Mouse (Mus musculus) myocyte (in vitro differentiated cells): ENCODE data around the gene Cntnap1. TPM values are rescaled to one million over a fixed set of nuclear protein-coding genes. Genes with fewer than 3 reads are reported as not detected.

Source experiments
- H3K27me3 ChIP-seq: one replicate; pipeline ENCODE4 v1.6.1; 2011; ENCODE audit not compliant: control insufficient read depth, insufficient read depth, insufficient read length
- H3K36me3 ChIP-seq: one replicate; pipeline ENCODE4 v1.6.1; 2011; ENCODE audit not compliant: control insufficient read depth, insufficient read depth
- H3K4me2 ChIP-seq: one replicate; pipeline ENCODE4 v1.6.1; 2011; ENCODE audit warnings: low read depth, control low read depth
- H3K4me3 ChIP-seq: one replicate; pipeline ENCODE4 v1.5.1; 2011; ENCODE audit warnings: mild to moderate bottlenecking, control low read depth, moderate library complexity
- H3K79me2 ChIP-seq: one replicate; pipeline ENCODE4 v1.6.1; 2011; ENCODE audit not compliant: control insufficient read depth, insufficient read depth
- H3ac ChIP-seq: one replicate; pipeline ENCODE4 v1.6.1; 2011; ENCODE audit not compliant: control insufficient read depth, insufficient read length
- CEBPB ChIP-seq: IDR thresholded peaks from 2 replicates; pipeline ENCODE4 v1.6.1; 2011; ENCODE audit warnings: mild to moderate bottlenecking, moderate library complexity; ENCODE audit not compliant: poor library complexity, insufficient read depth, severe bottlenecking
- E2F4 ChIP-seq: IDR thresholded peaks from one replicate; pipeline ENCODE4 v1.6.1; 2011; ENCODE audit warnings: mild to moderate bottlenecking, control low read depth, moderate library complexity; ENCODE audit not compliant: insufficient read depth
- MAX ChIP-seq: IDR thresholded peaks from one replicate; pipeline ENCODE4 v1.6.1; 2011; ENCODE audit warnings: low read depth, mild to moderate bottlenecking, control low read depth
- MYOD1 ChIP-seq, 3 experiments: IDR thresholded peaks; one replicate each; pipeline ENCODE4 v1.6.1; 2011; ENCODE audit warnings: control low read depth in 2 of 3, low read depth in 2 of 3, mild to moderate bottlenecking in 2 of 3, moderate library complexity in 1 of 3; ENCODE audit not compliant: insufficient read length in 2 of 3, control insufficient read depth in 1 of 3
- MYOG ChIP-seq, 3 experiments: IDR thresholded peaks; one replicate each; pipeline ENCODE4 v1.6.1; 2011; ENCODE audit warnings: control low read depth in 2 of 3, low read depth in 2 of 3, mild to moderate bottlenecking in 2 of 3; ENCODE audit not compliant: insufficient read length in 2 of 3, control insufficient read depth in 1 of 3, insufficient read depth in 1 of 3
- POLR2A ChIP-seq: IDR thresholded peaks from one replicate; pipeline ENCODE4 v1.6.1; 2011; ENCODE audit warnings: low read depth, mild to moderate bottlenecking, control low read depth, moderate library complexity; ENCODE audit not compliant: insufficient read length
- POLR2AphosphoS2 ChIP-seq: IDR thresholded peaks from one replicate; pipeline ENCODE4 v1.6.1; 2011; ENCODE audit warnings: low read depth, control low read depth; ENCODE audit not compliant: insufficient read length
- REST ChIP-seq: IDR thresholded peaks from one replicate; pipeline ENCODE4 v1.6.1; 2011; ENCODE audit warnings: mild to moderate bottlenecking, control low read depth, moderate library complexity; ENCODE audit not compliant: insufficient read depth, insufficient read length
- SRF ChIP-seq: IDR thresholded peaks from one replicate; pipeline ENCODE4 v1.6.1; 2011; ENCODE audit warnings: low read depth; ENCODE audit not compliant: control insufficient read depth, insufficient read length
- TCF12 ChIP-seq: IDR thresholded peaks from one replicate; pipeline ENCODE4 v1.6.1; 2011; ENCODE audit warnings: mild to moderate bottlenecking, control low read depth; ENCODE audit not compliant: poor library complexity, insufficient read depth, severe bottlenecking
- TCF3 ChIP-seq: IDR thresholded peaks from one replicate; pipeline ENCODE4 v1.6.1; 2011; ENCODE audit warnings: low read depth, control low read depth; ENCODE audit not compliant: insufficient read length
- USF1 ChIP-seq: IDR thresholded peaks from one replicate; pipeline ENCODE4 v1.6.1; 2011; ENCODE audit warnings: low read depth, mild to moderate bottlenecking, control low read depth, moderate library complexity
- polyA plus RNA-seq: library from polyadenylated mRNA; unstranded; fragments of >200 nt; fragmentation: generic; extraction: Trizol; gene quantifications from one replicate; pipeline ENCODE4 v1.2.1, GENCODE M21; 2012; ENCODE audit warnings: missing spikeins

Cntnap1 gene
- polyA plus RNA-seq, 1 experiment: 1.3 TPM

DNA sequence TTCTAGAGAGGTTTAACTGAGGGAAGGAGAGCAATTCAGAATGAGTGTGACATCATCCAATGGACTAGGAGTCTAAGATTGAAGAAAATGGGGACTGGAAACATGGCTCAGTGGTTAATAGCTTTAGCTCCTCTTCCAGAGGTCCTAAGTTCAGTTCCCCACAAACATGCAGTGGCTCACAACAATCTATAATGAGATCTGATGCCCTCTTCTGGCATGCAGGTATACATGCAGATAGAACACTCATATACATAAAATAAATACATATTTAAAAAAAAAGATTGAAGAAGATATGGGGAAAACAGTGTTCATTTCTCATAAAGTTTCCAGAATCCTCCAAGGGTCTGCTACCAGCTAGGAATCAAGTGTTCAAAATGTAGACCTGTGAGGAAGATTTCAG is 65.1 kb downstream of the Cntnap1 start:
- TF ChIP-seq USF1 (no peak), POLR2AphosphoS2 (no peak), TCF12 (no peak), SRF (no peak), TCF3 (no peak), POLR2A (no peak), MAX (no peak), CEBPB (no peak)
- Histone ChIP-seq H3K27me3 (no peaks in the 10 kb centered on the region), H3K4me3 (no peak overlapping the region)

DNA sequence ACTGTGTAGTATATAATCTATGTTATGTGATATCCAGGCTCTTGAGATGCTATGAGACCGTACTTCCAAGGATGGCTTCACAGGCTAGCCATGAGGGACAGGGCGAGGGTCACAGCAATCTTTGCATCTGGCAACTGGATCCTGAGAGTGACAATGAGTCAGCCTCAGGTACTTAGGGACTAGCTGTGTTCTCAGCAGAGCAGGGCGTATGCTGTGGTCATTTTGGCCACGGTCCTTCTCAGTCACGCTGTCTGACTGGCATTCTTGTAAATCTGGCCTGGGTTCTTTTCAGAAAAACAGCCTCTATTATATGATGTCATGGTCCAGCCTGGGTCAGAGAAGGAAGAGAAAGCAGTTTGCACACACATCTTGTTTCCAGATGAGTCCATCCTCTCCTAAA is 66.5 kb downstream of the Cntnap1 start:
- no peaks in the 10 kb centered on the region for H3K79me2 ChIP-seq
- H3K36me3 ChIP-seq: no peaks in the 10 kb centered on the region
- H3K4me2 ChIP-seq: no peak overlapping the region
- no peaks in the 10 kb centered on the region for H3K27me3 ChIP-seq
- no peak overlapping the region for H3ac ChIP-seq
- no peak overlapping the region for H3K4me3 ChIP-seq
- no peak for TF ChIP-seq E2F4
- TF ChIP-seq SRF: no peak
- TF ChIP-seq REST: no peak
- no peak for TF ChIP-seq CEBPB
- no peak for TF ChIP-seq TCF3
- no peak for TF ChIP-seq MYOD1 (IDR thresholded peaks at IDR 0.05; ENCODE audit: control insufficient read depth in 1 of 3, insufficient read length in 2 of 3, low read depth in 2 of 3)
- TF ChIP-seq POLR2AphosphoS2: no peak
- no peak for TF ChIP-seq MYOG (IDR thresholded peaks at IDR 0.05; ENCODE audit: control insufficient read depth in 1 of 3, insufficient read depth in 1 of 3, insufficient read length in 2 of 3, low read depth in 2 of 3)
- TF ChIP-seq USF1: no peak
- TF ChIP-seq TCF12: no peak
- no peak for TF ChIP-seq POLR2A

More for the DNA sequence above, 65.1 kb downstream of the Cntnap1 start:
- Histone ChIP-seq H3K36me3 (no peaks in the 10 kb centered on the region), H3K79me2 (no peaks in the 10 kb centered on the region), H3ac (no peak overlapping the region), H3K4me2 (no peak overlapping the region)

DNA sequence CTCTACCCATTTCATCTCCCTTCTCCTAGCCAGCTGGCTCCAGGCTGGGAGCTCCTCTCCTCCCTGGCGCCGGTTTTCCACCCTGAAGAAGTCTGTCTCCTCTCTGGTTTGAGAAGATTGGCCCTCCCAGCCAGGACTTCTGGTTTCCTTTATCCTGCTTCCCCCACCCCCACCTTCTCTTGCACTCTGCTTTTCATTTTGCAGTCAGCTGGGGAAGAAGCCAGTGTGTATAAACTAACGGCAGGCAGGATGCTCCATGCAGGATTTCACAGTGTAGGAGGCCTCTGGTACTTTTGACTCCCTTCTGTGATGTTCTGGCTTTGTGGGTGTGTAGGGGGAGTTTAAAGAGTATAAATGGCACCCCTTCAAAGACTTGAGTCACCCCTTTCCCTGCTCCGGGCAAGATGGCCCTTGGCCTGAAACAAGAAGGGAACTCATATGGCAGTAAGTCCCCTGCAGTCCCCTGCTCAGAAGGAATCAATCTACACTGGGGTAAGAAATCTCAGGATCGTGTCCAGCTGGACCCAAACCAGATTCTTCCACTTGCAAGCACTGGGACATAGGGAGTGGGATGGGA is 67.8 kb downstream of the Cntnap1 start:
- Histone ChIP-seq H3K27me3 (no peaks in the 10 kb centered on the region), H3K4me3 (no peak overlapping the region), H3ac (no peak overlapping the region), H3K79me2 (no peaks in the 10 kb centered on the region), H3K36me3 (no peaks in the 10 kb centered on the region), H3K4me2 (no peak overlapping the region)
- no peak for TF ChIP-seq TCF3
- no peak for TF ChIP-seq POLR2A
- TF ChIP-seq MAX: no peak
- TF ChIP-seq USF1: no peak
- no peak for TF ChIP-seq MYOG (IDR thresholded peaks at IDR 0.05; ENCODE audit: control insufficient read depth in 1 of 3, insufficient read depth in 1 of 3, insufficient read length in 2 of 3, low read depth in 2 of 3)
- TF ChIP-seq CEBPB: no peak
- no peak for TF ChIP-seq MYOD1 (IDR thresholded peaks at IDR 0.05; ENCODE audit: control insufficient read depth in 1 of 3, insufficient read length in 2 of 3, low read depth in 2 of 3)
- TF ChIP-seq E2F4: no peak
- no peak for TF ChIP-seq SRF
- no peak for TF ChIP-seq POLR2AphosphoS2
- no peak for TF ChIP-seq TCF12
- TF ChIP-seq REST: no peak

Other genes starting within 250 kb of the Cntnap1 start
- gene Stat3, start 231.0 kb upstream of the Cntnap1 start, polyA plus RNA-seq: 93.7 TPM
- gene Cavin1, start 199.6 kb upstream of the Cntnap1 start, polyA plus RNA-seq: 284 TPM
- gene Atp6v0a1, start 161.1 kb upstream of the Cntnap1 start, polyA plus RNA-seq: 45.0 TPM
- gene Naglu, start 100.5 kb upstream of the Cntnap1 start, polyA plus RNA-seq: 19.8 TPM
- gene Hsd17b1, start 92.1 kb upstream of the Cntnap1 start, polyA plus RNA-seq: 0.49 TPM
- 39.7 TPM for gene Coasy, start 88.0 kb upstream of the Cntnap1 start, polyA plus RNA-seq
- 29.3 TPM for gene Mlx, start 83.2 kb upstream of the Cntnap1 start, polyA plus RNA-seq
- 7.1 TPM for gene Psmc3ip, start 75.1 kb upstream of the Cntnap1 start, polyA plus RNA-seq
- 41.2 TPM for gene Retreg3, start 50.6 kb upstream of the Cntnap1 start, polyA plus RNA-seq
- gene Tubg1, start 50.6 kb upstream of the Cntnap1 start, polyA plus RNA-seq: 87.5 TPM
- 0.18 TPM for gene Tubg2, start 14.6 kb upstream of the Cntnap1 start, polyA plus RNA-seq
- 53.6 TPM for gene Plekhh3, start 828 bp downstream of the Cntnap1 start, polyA plus RNA-seq
- gene Ccr10, start 4.9 kb downstream of the Cntnap1 start, polyA plus RNA-seq: 0.56 TPM
- gene Ezh1, start 55.9 kb downstream of the Cntnap1 start, polyA plus RNA-seq: 13.7 TPM
- gene Ramp2, start 75.5 kb downstream of the Cntnap1 start, polyA plus RNA-seq: 2.5 TPM
- 141 TPM for gene Vps25, start 83.2 kb downstream of the Cntnap1 start, polyA plus RNA-seq
- 0.19 TPM for gene Wnk4, start 90.0 kb downstream of the Cntnap1 start, polyA plus RNA-seq
- 0.07 TPM for gene Cntd1, start 108.5 kb downstream of the Cntnap1 start, polyA plus RNA-seq
- 155 TPM for gene Coa3, start 108.6 kb downstream of the Cntnap1 start, polyA plus RNA-seq
- 134 TPM for gene Becn1, start 131.8 kb downstream of the Cntnap1 start, polyA plus RNA-seq
- gene Psme3, start 145.7 kb downstream of the Cntnap1 start, polyA plus RNA-seq: 89.0 TPM
- 1.2 TPM for gene Aoc2, start 154.5 kb downstream of the Cntnap1 start, polyA plus RNA-seq
- 0.02 TPM for gene Aoc3, start 160.1 kb downstream of the Cntnap1 start, polyA plus RNA-seq
- not detected for gene G6pc, start 197.0 kb downstream of the Cntnap1 start, polyA plus RNA-seq
- gene Aarsd1, start 247.1 kb downstream of the Cntnap1 start, polyA plus RNA-seq: 31.2 TPM